Mouse (Mus musculus) intestine, embryonic 16.5 days (tissue): ENCODE measurements around the gene Kcp. TPM values are rescaled to one million over a fixed set of nuclear protein-coding genes. Genes with fewer than 3 reads are reported as not detected.

ENCODE experiments used
- polyA plus RNA-seq: library from polyadenylated mRNA; unstranded; fragments of >200 nt; fragmentation: Nextera tagmentation; extraction: Ambion mirVana; gene quantifications from 2 replicates; pipeline ENCODE4 v1.2.1, GENCODE M21; 2015

The Kcp gene
- polyA plus RNA-seq, 1 experiment from 2014 or later = 12.0 TPM

Other genes starting within 250 kb of the Kcp start
- gene Hilpda, start 235.5 kb downstream of the Kcp start, polyA plus RNA-seq = 27.0 and 27.8 TPM in 2 replicates
- gene Fam71f2, start 228.4 kb downstream of the Kcp start, polyA plus RNA-seq = 0.13 and 0.29 TPM in 2 replicates
- gene Fam71f1, start 188.8 kb downstream of the Kcp start, polyA plus RNA-seq = not detected in 2 replicates
- 276 and 282 TPM in 2 replicates for gene Calu, start 159.9 kb downstream of the Kcp start, polyA plus RNA-seq
- 0.27 and 0.40 TPM in 2 replicates for gene Opn1sw, start 119.5 kb downstream of the Kcp start, polyA plus RNA-seq
- 5.5 and 6.5 TPM in 2 replicates for gene Ccdc136, start 111.6 kb downstream of the Kcp start, polyA plus RNA-seq
- gene Flnc, start 74.7 kb downstream of the Kcp start, polyA plus RNA-seq = 6.1 and 7.3 TPM in 2 replicates
- gene Atp6v1f, start 40.2 kb downstream of the Kcp start, polyA plus RNA-seq = 358 and 362 TPM in 2 replicates
- gene Atp6v1fnb, start 36.5 kb downstream of the Kcp start, polyA plus RNA-seq = 0.38 TPM in 1 of 2 replicates, not detected in the other
- gene Irf5, start 18.7 kb upstream of the Kcp start, polyA plus RNA-seq = 7.4 and 8.5 TPM in 2 replicates
- gene Tnpo3, start 101.9 kb upstream of the Kcp start, polyA plus RNA-seq = 69.7 and 71.3 TPM in 2 replicates
- gene Tspan33, start 186.3 kb upstream of the Kcp start, polyA plus RNA-seq = 0.98 and 2.6 TPM in 2 replicates
- gene Smo, start 227.6 kb upstream of the Kcp start, polyA plus RNA-seq = 18.8 and 18.9 TPM in 2 replicates